Mouse (Mus musculus): ENCODE results near the gene Cd244a. TPM values are rescaled to one million over a fixed set of nuclear protein-coding genes. Genes with fewer than 3 reads are reported as not detected.

Gene Cd244a
- polyA plus RNA-seq, 1 experiment: 0.04 TPM

DNA sequence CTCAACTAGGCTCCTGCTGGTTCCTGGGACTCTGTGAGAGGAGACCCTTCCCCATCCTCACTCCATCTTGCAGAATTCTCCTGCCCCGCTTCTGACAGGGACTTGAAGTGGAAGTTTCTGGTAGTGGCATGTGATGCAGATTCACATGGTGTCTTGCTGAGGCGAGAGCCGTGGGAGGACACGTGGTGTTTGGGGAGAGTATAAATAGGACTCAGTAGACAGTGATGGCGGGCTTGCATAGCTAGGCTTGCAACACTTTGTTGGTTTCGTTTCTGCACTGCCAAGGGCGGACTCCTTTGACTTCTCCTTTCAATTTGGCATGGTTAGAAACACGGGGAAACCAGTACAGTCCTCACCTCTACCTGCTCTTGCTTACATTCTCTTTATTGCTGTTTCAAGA is 60.0 kb downstream of the Cd244a start:
- H3K4me3 ChIP-seq: no peak overlapping the region
- H3K4me2 ChIP-seq (ENCODE audit: low read depth): peak overlapping the region; percentile 2
- no peaks in the 10 kb centered on the region for H3K27me3 ChIP-seq (ENCODE audit: control insufficient read depth, insufficient read depth, insufficient read length)
- no peaks in the 10 kb centered on the region for H3K79me2 ChIP-seq (ENCODE audit: control insufficient read depth, insufficient read depth)
- no peaks in the 10 kb centered on the region for H3K36me3 ChIP-seq (ENCODE audit: control insufficient read depth, insufficient read depth)
- TF ChIP-seq MAX (IDR thresholded peaks at IDR 0.05; ENCODE audit: low read depth) (no peak), USF1 (IDR thresholded peaks at IDR 0.05; ENCODE audit: low read depth) (no peak), TCF12 (IDR thresholded peaks at IDR 0.05; ENCODE audit: insufficient read depth, poor library complexity, severe bottlenecking) (no peak), CEBPB (IDR thresholded peaks at IDR 0.05; ENCODE audit: insufficient read depth, poor library complexity, severe bottlenecking) (no peak), MYOG (IDR thresholded peaks at IDR 0.05; ENCODE audit: control insufficient read depth in 1 of 3, insufficient read depth in 1 of 3, insufficient read length in 2 of 3, low read depth in 2 of 3) (no peak)
- H3ac ChIP-seq (ENCODE audit: control insufficient read depth, insufficient read length): no peak overlapping the region

DNA sequence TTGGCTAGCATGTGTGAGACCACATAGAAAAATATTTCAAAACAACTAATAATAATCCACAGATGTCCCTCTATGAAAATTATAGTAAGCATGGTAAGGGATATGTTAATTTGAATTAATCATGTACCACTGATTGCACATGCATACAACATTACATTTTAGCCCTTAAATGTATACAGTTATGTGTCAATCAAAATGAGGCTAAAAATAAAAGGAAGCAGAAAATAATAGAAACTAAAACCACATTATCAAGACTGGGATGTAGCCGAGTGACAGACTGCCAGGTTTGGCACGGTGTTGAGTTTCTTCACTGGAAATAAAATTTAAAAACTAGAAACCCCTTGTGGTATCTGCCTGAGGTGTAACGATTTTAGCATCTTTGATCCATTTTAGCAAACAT is 60.7 kb downstream of the Cd244a start:
- Histone ChIP-seq H3K4me2 (ENCODE audit: low read depth) (no peak overlapping the region), H3K27me3 (ENCODE audit: control insufficient read depth, insufficient read depth, insufficient read length) (no peaks in the 10 kb centered on the region), H3K36me3 (ENCODE audit: control insufficient read depth, insufficient read depth) (no peaks in the 10 kb centered on the region), H3K79me2 (ENCODE audit: control insufficient read depth, insufficient read depth) (no peaks in the 10 kb centered on the region), H3ac (ENCODE audit: control insufficient read depth, insufficient read length) (no peak overlapping the region), H3K4me3 (no peak overlapping the region)
- TF ChIP-seq TCF12 (IDR thresholded peaks at IDR 0.05; ENCODE audit: insufficient read depth, poor library complexity, severe bottlenecking) (no peak), REST (IDR thresholded peaks at IDR 0.05; ENCODE audit: insufficient read depth, insufficient read length) (no peak), POLR2AphosphoS2 (IDR thresholded peaks at IDR 0.05; ENCODE audit: insufficient read length, low read depth) (no peak), MYOD1 (IDR thresholded peaks at IDR 0.05; ENCODE audit: control insufficient read depth in 1 of 3, insufficient read length in 2 of 3, low read depth in 2 of 3) (no peak), MYOG (IDR thresholded peaks at IDR 0.05; ENCODE audit: control insufficient read depth in 1 of 3, insufficient read depth in 1 of 3, insufficient read length in 2 of 3, low read depth in 2 of 3) (no peak), TCF3 (IDR thresholded peaks at IDR 0.05; ENCODE audit: insufficient read length, low read depth) (no peak), E2F4 (IDR thresholded peaks at IDR 0.05; ENCODE audit: insufficient read depth) (no peak), CEBPB (IDR thresholded peaks at IDR 0.05; ENCODE audit: insufficient read depth, poor library complexity, severe bottlenecking) (no peak), USF1 (IDR thresholded peaks at IDR 0.05; ENCODE audit: low read depth) (no peak), POLR2A (IDR thresholded peaks at IDR 0.05; ENCODE audit: insufficient read length, low read depth) (no peak), MAX (IDR thresholded peaks at IDR 0.05; ENCODE audit: low read depth) (no peak), SRF (IDR thresholded peaks at IDR 0.05; ENCODE audit: control insufficient read depth, insufficient read length, low read depth) (no peak)

DNA sequence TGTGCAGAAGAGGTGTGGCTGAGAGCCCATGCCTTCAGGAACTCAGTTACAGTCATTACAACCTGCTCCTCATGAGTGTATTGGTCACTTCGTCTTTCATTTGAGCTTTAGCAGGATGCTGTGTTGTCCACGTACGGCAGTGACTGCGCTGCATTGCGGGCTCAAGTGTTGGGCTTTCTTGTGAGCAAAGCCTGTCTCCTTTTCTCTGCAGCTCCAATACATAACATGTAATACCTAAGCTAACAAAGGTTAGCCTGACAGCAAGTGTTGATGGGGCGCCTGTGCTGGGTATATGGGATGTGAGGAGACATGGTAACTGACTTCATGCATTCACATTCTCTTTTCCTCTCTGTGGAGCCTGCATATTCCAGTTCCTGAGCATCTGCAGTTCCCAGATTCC is 61.1 kb downstream of the Cd244a start:
- Histone ChIP-seq H3ac (ENCODE audit: control insufficient read depth, insufficient read length) (no peak overlapping the region), H3K36me3 (ENCODE audit: control insufficient read depth, insufficient read depth) (no peaks in the 10 kb centered on the region), H3K4me3 (no peak overlapping the region), H3K27me3 (ENCODE audit: control insufficient read depth, insufficient read depth, insufficient read length) (no peaks in the 10 kb centered on the region), H3K79me2 (ENCODE audit: control insufficient read depth, insufficient read depth) (no peaks in the 10 kb centered on the region), H3K4me2 (ENCODE audit: low read depth) (no peak overlapping the region)
- no peak for TF ChIP-seq MYOD1 (IDR thresholded peaks at IDR 0.05; ENCODE audit: control insufficient read depth in 1 of 3, insufficient read length in 2 of 3, low read depth in 2 of 3)
- TF ChIP-seq TCF3 (IDR thresholded peaks at IDR 0.05; ENCODE audit: insufficient read length, low read depth): no peak
- TF ChIP-seq TCF12 (IDR thresholded peaks at IDR 0.05; ENCODE audit: insufficient read depth, poor library complexity, severe bottlenecking): no peak
- no peak for TF ChIP-seq MAX (IDR thresholded peaks at IDR 0.05; ENCODE audit: low read depth)
- TF ChIP-seq POLR2A (IDR thresholded peaks at IDR 0.05; ENCODE audit: insufficient read length, low read depth): no peak
- no peak for TF ChIP-seq USF1 (IDR thresholded peaks at IDR 0.05; ENCODE audit: low read depth)
- no peak for TF ChIP-seq MYOG (IDR thresholded peaks at IDR 0.05; ENCODE audit: control insufficient read depth in 1 of 3, insufficient read depth in 1 of 3, insufficient read length in 2 of 3, low read depth in 2 of 3)
- no peak for TF ChIP-seq CEBPB (IDR thresholded peaks at IDR 0.05; ENCODE audit: insufficient read depth, poor library complexity, severe bottlenecking)
- no peak for TF ChIP-seq REST (IDR thresholded peaks at IDR 0.05; ENCODE audit: insufficient read depth, insufficient read length)
- no peak for TF ChIP-seq POLR2AphosphoS2 (IDR thresholded peaks at IDR 0.05; ENCODE audit: insufficient read length, low read depth)
- TF ChIP-seq SRF (IDR thresholded peaks at IDR 0.05; ENCODE audit: control insufficient read depth, insufficient read length, low read depth): no peak
- no peak for TF ChIP-seq E2F4 (IDR thresholded peaks at IDR 0.05; ENCODE audit: insufficient read depth)

DNA sequence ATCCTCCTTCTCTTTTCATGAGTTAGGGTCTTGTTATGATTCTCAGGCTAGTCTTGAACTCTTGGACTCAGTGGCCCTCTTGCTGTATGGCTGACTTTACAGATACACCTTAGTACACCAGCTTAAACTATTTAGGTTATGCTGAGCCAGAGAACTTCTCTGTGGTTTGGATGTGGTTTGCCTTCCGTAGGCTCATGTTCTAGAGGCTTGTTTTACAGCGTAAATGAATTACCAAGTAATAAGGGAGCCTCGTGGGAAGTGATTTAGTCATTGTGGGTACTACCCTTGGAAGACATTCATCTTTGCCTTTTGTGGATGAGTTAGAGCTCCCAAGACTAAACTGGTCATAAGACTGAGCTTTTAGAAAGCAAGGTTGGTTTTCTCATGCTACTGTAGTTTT is 68.8 kb downstream of the Cd244a start:
- Histone ChIP-seq H3K27me3 (ENCODE audit: control insufficient read depth, insufficient read depth, insufficient read length) (no peaks in the 10 kb centered on the region), H3K36me3 (ENCODE audit: control insufficient read depth, insufficient read depth) (no peaks in the 10 kb centered on the region), H3K4me2 (ENCODE audit: low read depth) (no peak overlapping the region), H3K4me3 (no peak overlapping the region), H3K79me2 (ENCODE audit: control insufficient read depth, insufficient read depth) (no peaks in the 10 kb centered on the region), H3ac (ENCODE audit: control insufficient read depth, insufficient read length) (no peak overlapping the region)
- no peak for TF ChIP-seq TCF12 (IDR thresholded peaks at IDR 0.05; ENCODE audit: insufficient read depth, poor library complexity, severe bottlenecking)
- TF ChIP-seq USF1 (IDR thresholded peaks at IDR 0.05; ENCODE audit: low read depth): no peak
- TF ChIP-seq MYOD1 (IDR thresholded peaks at IDR 0.05; ENCODE audit: control insufficient read depth in 1 of 3, insufficient read length in 2 of 3, low read depth in 2 of 3): no peak
- TF ChIP-seq MAX (IDR thresholded peaks at IDR 0.05; ENCODE audit: low read depth): no peak
- no peak for TF ChIP-seq CEBPB (IDR thresholded peaks at IDR 0.05; ENCODE audit: insufficient read depth, poor library complexity, severe bottlenecking)
- no peak for TF ChIP-seq POLR2AphosphoS2 (IDR thresholded peaks at IDR 0.05; ENCODE audit: insufficient read length, low read depth)
- TF ChIP-seq SRF (IDR thresholded peaks at IDR 0.05; ENCODE audit: control insufficient read depth, insufficient read length, low read depth): no peak
- no peak for TF ChIP-seq POLR2A (IDR thresholded peaks at IDR 0.05; ENCODE audit: insufficient read length, low read depth)
- no peak for TF ChIP-seq MYOG (IDR thresholded peaks at IDR 0.05; ENCODE audit: control insufficient read depth in 1 of 3, insufficient read depth in 1 of 3, insufficient read length in 2 of 3, low read depth in 2 of 3)

DNA sequence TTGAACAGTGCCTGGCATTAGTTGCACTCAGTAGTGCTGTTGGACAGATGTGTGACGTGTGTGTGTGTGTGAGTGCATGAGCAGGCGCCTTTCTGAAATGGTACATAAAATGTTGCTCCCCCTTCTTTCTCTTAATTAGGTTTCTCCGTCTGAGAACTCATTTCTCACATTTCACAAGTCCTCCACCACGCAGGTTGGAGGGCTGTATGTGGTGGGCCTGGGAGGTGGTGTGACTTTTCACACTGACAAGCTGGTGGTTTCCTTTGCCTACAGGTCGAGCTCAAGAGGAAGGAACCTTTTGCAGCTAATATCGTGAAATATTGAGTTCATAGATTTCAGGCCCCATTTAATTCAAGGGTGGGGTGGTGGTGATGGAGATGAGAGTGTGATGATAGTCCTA is 70.2 kb downstream of the Cd244a start:
- Histone ChIP-seq H3K79me2 (ENCODE audit: control insufficient read depth, insufficient read depth) (no peaks in the 10 kb centered on the region), H3K4me2 (ENCODE audit: low read depth) (no peak overlapping the region), H3K36me3 (ENCODE audit: control insufficient read depth, insufficient read depth) (no peaks in the 10 kb centered on the region), H3ac (ENCODE audit: control insufficient read depth, insufficient read length) (no peak overlapping the region), H3K27me3 (ENCODE audit: control insufficient read depth, insufficient read depth, insufficient read length) (no peaks in the 10 kb centered on the region), H3K4me3 (no peak overlapping the region)
- no peak for TF ChIP-seq TCF12 (IDR thresholded peaks at IDR 0.05; ENCODE audit: insufficient read depth, poor library complexity, severe bottlenecking)
- no peak for TF ChIP-seq POLR2A (IDR thresholded peaks at IDR 0.05; ENCODE audit: insufficient read length, low read depth)
- no peak for TF ChIP-seq SRF (IDR thresholded peaks at IDR 0.05; ENCODE audit: control insufficient read depth, insufficient read length, low read depth)
- TF ChIP-seq TCF3 (IDR thresholded peaks at IDR 0.05; ENCODE audit: insufficient read length, low read depth): no peak
